Mouse (Mus musculus) kidney, adult 2 months (tissue): ENCODE measurements around the gene Rps10.

Experiments used
- CTCF ChIP-seq: fragments of 200-500 bp; conservative IDR thresholded peaks from 2 replicates; pipeline ENCODE4 v1.5.1; 2011; ENCODE audit warnings: low read depth, mild to moderate bottlenecking, control low read depth, low read length, moderate library complexity, mixed read lengths; ENCODE audit not compliant: insufficient read depth, insufficient read length
- POLR2A ChIP-seq: fragments of 200-500 bp; IDR thresholded peaks from one replicate; pipeline ENCODE4 v1.6.1; 2011; ENCODE audit warnings: low read depth, low read length, control low read depth

DNA sequence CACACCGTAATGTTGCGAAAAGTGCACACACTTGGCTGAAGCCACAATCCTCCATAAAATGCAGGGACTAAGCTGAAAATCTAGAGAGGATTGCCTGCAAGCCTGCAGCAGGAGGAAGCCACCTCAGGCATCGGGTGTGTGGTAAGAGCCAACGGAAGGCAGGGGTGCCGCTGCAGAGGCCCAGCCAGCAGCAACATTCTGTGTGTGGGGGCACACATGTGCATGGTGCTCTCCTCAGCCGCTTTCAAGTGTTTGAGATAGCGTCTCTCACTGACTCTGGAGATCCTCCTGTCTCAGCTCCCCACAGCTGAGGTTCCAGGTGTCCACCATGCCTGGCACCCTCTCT lies 43.9 kb downstream of the Rps10 start:
- TF ChIP-seq CTCF (no peak), POLR2A (no peak)
